Mouse (Mus musculus) hindbrain, embryonic 14.5 days (tissue): ENCODE results near the gene Gcnt1. TPM values are rescaled to one million over a fixed set of nuclear protein-coding genes. Genes with fewer than 3 reads are reported as not detected.

Experiments
- ATAC-seq: fragments of 200-750 bp; cut with Nextera tagmentation; 2 replicates; pipeline ENCODE4 v1.8.0; 2017; ENCODE audit warnings: moderate number of reproducible peaks, mild to moderate bottlenecking, moderate TSS enrichment, moderate library complexity; ENCODE audit not compliant: low FRiP score
- DNase-seq: peaks from one replicate; pipeline ENCODE4 v3.0.0-alpha.2; 2015; ENCODE audit warnings: low spot score
- H3K27ac ChIP-seq: fragments of 300-500 bp; sonication (generic); 2 replicates; pipeline ENCODE4 v1.5.1; 2014; ENCODE audit warnings: mild to moderate bottlenecking, moderate library complexity
- H3K27me3 ChIP-seq: fragments of 300-500 bp; sonication (generic); 2 replicates; pipeline ENCODE4 v1.6.1; 2014; ENCODE audit warnings: mild to moderate bottlenecking, low read length, mixed read lengths; ENCODE audit not compliant: control insufficient read depth, insufficient read depth
- H3K36me3 ChIP-seq: fragments of 300-500 bp; sonication (generic); replicated peaks from 2 replicates; pipeline ENCODE4 v1.6.1; 2014; ENCODE audit not compliant: control insufficient read depth, insufficient read depth
- H3K4me1 ChIP-seq: fragments of 300-500 bp; sonication (generic); replicated peaks from 2 replicates; pipeline ENCODE4 v1.6.1; 2014; ENCODE audit warnings: antibody characterized with exemption, low read length, mixed read lengths; ENCODE audit not compliant: control insufficient read depth, insufficient read depth
- H3K4me2 ChIP-seq: fragments of 300-500 bp; sonication (generic); replicated peaks from 2 replicates; pipeline ENCODE4 v1.6.1; 2014; ENCODE audit warnings: mild to moderate bottlenecking, moderate library complexity
- H3K4me3 ChIP-seq: fragments of 300-500 bp; sonication (generic); replicated peaks from 2 replicates; pipeline ENCODE4 v1.5.1; 2014; ENCODE audit warnings: mild to moderate bottlenecking, low read length
- H3K9ac ChIP-seq: fragments of 300-500 bp; sonication (generic); 2 replicates; pipeline ENCODE4 v1.6.1; 2014
- H3K9me3 ChIP-seq: fragments of 300-500 bp; sonication (generic); 2 replicates; pipeline ENCODE4 v1.6.1; 2016; ENCODE audit warnings: low read length; ENCODE audit not compliant: control insufficient read depth
- WGBS: fragments of 180-500 bp; shearing (Covaris S2); extraction: QIAGEN DNeasy Blood & Tissue Kit; methylation state at CpG from one replicate; pipeline ENCODE4 v1.1.7; 2014; 5-methylcytosine and 5-hydroxymethylcytosine counted together
- polyA plus RNA-seq: library from polyadenylated mRNA; unstranded; fragments of >200 nt; fragmentation: Nextera tagmentation; extraction: Ambion mirVana; gene quantifications from 2 replicates; pipeline ENCODE4 v1.2.1, GENCODE M21; 2014

Gcnt1 gene
- polyA plus RNA-seq, 1 experiment from 2014 or later: 0.83 TPM

DNA sequence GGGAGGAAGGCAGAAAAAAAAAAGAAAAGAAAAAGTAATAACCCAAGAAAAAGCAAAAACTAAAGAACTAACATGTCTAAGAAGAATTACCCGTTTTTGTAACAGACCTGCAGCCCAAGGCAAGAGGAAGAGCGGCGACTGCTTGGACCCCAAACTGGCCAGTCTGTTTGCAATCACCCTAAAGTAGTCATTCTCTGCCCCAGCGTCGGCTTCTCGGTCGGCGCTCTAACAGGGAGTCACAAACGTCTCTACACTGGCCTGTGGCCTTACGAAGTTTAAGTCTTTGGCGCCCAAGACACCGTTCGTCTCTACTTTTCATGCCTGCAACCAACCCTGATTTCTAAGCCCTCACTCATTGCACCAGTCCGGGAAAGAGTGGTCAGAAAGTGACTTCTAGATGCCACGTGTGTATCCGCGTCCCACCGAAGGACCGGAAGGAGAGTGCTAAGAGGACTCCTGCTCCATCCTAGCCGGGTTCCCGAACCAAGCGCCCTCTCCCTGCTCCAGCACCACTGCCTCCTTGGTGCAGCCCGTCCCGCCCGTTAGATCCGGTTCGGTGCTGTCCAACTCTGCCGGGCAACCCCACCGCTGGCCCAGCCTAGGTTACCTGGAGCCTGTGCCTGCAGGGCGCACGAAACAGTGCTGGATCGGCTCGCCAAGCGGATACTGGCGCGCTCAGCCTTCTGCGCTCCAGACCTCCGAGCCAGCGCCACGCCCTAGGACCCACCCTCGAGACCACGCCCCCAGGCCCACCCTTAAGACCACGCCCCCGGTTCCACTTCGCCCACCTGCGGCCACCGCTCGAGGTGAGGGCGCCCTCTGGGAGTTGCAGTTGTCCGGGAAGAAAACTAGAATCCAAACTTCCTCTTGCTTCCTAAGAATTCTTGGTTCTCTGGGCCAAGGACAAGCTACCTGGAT lies 16.4 kb downstream of the Gcnt1 start:
- Histone ChIP-seq H3K27ac (no peak overlapping the region), H3K27me3 (peaks cover 37% of the 10 kb centered on the region), H3K4me2 (peak overlapping the region; percentile 70), H3K9me3 (no peaks in the 10 kb centered on the region), H3K4me1 (no peaks in the 10 kb centered on the region), H3K4me3 (peak overlapping the region; percentile 31), H3K36me3 (no peaks in the 10 kb centered on the region), H3K9ac (no peak overlapping the region)
- ATAC-seq: peak; percentile 46
- WGBS: 1% methylated on average over 50 of the region's 50 CpGs
- no peak for DNase-seq

DNA sequence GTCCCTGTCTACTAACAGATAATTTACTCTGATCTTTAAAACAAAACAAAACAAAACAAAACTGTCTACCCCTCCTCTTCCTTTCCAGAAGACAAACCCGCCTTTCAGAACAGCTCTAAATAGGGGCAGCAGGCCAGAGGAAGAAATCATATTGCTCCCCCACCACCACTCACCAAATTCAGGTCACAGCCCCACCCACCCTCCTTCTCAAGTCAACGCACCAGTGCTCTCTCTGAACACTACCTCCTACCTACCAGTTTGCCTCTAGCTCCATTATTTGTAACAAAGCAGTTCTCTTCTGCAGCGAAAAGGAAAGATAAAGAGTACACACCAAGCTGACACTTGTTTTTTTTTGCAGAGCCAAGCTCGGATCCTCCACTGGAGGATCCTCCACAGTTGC lies 17.3 kb downstream of the Gcnt1 start:
- no peak overlapping the region for H3K27ac ChIP-seq
- H3K9me3 ChIP-seq: no peaks in the 10 kb centered on the region
- H3K27me3 ChIP-seq: peaks cover 37% of the 10 kb centered on the region
- H3K4me2 ChIP-seq: peak overlapping the region; percentile 70; the same call in 1 of the 2 replicates
- no peak overlapping the region for H3K9ac ChIP-seq
- no peak for DNase-seq
- no peaks in the 10 kb centered on the region for H3K36me3 ChIP-seq
- no peak for ATAC-seq
- no peaks in the 10 kb centered on the region for H3K4me1 ChIP-seq
- no peak overlapping the region for H3K4me3 ChIP-seq
- 27% methylated on average over 4 of the region's 4 CpGs for WGBS

DNA sequence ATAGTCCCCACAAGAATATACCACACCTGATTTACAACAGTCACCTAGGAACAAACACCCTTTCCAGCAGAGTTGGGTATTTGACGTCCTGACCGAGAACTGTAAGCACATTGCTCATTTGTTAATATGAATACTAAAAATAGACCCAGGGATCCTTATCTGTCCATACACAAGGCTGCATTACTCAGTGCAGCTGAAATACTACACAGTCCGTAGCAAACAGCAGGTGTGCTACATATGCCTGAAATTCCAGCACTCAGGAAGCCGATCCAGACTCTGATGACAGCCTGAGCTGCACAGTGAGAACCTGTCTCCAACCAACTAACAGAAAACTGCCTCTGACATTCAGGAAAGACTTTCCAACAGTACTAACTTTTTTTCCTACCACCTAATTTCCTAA lies 17.8 kb downstream of the Gcnt1 start:
- Histone ChIP-seq H3K4me2 (no peak overlapping the region), H3K27ac (no peak overlapping the region), H3K36me3 (no peaks in the 10 kb centered on the region), H3K9me3 (no peaks in the 10 kb centered on the region), H3K27me3 (peaks cover 37% of the 10 kb centered on the region), H3K9ac (no peak overlapping the region), H3K4me1 (no peaks in the 10 kb centered on the region), H3K4me3 (no peak overlapping the region)
- ATAC-seq: no peak
- 73% methylated on average over 4 of the region's 4 CpGs for WGBS
- no peak for DNase-seq

DNA sequence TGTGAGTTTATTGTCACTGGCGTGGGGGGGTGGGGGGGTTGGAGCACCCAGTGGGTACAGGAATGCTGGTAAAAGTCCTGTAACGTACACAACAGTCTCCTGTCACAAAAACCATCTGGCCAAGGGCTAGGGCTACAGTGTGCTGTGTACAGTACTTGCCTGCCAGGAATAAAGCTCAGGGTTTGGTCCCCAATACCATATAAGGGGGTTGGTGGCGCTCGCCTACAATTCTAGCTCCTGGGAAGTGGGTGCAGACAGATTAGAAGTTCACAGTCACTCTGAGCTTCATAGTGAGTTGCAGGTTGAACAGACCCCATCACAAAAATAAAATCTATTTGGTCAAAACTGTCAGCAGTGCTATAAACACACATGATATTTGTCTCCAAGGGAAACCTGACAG lies 18.3 kb downstream of the Gcnt1 start:
- DNase-seq (no peak), ATAC-seq (no peak)
- H3K9me3 ChIP-seq: no peaks in the 10 kb centered on the region
- H3K4me1 ChIP-seq: no peaks in the 10 kb centered on the region
- H3K9ac ChIP-seq: no peak overlapping the region
- 82% methylated on average over 4 of the region's 4 CpGs for WGBS
- H3K4me2 ChIP-seq: no peak overlapping the region
- H3K27ac ChIP-seq: no peak overlapping the region
- no peak overlapping the region for H3K4me3 ChIP-seq
- no peaks in the 10 kb centered on the region for H3K36me3 ChIP-seq
- H3K27me3 ChIP-seq: peaks cover 37% of the 10 kb centered on the region

DNA sequence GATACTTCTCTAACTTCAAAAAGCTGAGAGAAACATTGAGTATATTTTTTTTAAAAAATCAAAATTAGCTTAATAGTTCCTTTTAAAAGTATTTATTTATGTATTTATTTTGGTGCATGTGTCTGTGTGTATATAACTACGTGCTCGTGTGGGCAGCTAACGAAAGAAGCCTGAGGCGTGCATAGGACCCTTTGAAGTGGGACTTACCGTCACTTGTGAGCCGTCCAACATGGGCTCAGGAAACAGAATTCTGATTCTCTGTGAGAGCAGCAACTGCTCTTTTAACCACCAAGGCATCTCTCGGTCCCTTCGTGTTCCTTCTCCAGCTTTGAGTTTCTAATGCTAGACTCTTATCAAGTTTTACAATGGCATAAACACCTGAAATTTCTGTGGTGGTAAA lies 18.9 kb downstream of the Gcnt1 start:
- H3K9me3 ChIP-seq: no peaks in the 10 kb centered on the region
- no peak overlapping the region for H3K4me2 ChIP-seq
- no peak overlapping the region for H3K9ac ChIP-seq
- 82% methylated on average over 8 of the region's 8 CpGs for WGBS
- H3K36me3 ChIP-seq: no peaks in the 10 kb centered on the region
- no peaks in the 10 kb centered on the region for H3K4me1 ChIP-seq
- ATAC-seq (no peak), DNase-seq (no peak)
- peaks cover 37% of the 10 kb centered on the region for H3K27me3 ChIP-seq
- no peak overlapping the region for H3K27ac ChIP-seq
- H3K4me3 ChIP-seq: no peak overlapping the region

DNA sequence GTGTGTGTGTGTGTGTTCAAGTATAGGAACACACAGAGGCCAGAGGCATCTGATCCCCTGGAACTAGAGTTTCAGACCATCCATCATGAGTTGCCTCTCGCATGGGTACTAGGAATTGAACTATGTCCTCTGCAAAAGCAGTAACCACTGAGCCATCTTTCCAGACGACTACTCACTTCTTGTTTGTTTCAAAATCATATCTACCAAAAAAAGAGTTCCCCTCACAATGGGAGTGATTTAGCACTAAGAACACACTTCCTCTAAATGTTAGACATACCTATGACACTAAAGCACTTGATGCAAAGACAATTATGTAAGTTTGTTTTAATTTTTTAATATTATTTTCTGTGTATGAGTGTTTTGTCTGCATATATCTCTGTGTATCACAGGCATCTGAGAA lies 24.8 kb downstream of the Gcnt1 start:
- no peaks in the 10 kb centered on the region for H3K36me3 ChIP-seq
- WGBS: 90% methylated on average over 2 of the region's 2 CpGs
- H3K9me3 ChIP-seq: no peaks in the 10 kb centered on the region
- ATAC-seq (no peak), DNase-seq (no peak)
- no peak overlapping the region for H3K4me2 ChIP-seq
- H3K4me3 ChIP-seq: no peak overlapping the region
- H3K4me1 ChIP-seq: no peaks in the 10 kb centered on the region
- no peak overlapping the region for H3K27ac ChIP-seq
- no peak overlapping the region for H3K9ac ChIP-seq
- H3K27me3 ChIP-seq: no peaks in the 10 kb centered on the region

DNA sequence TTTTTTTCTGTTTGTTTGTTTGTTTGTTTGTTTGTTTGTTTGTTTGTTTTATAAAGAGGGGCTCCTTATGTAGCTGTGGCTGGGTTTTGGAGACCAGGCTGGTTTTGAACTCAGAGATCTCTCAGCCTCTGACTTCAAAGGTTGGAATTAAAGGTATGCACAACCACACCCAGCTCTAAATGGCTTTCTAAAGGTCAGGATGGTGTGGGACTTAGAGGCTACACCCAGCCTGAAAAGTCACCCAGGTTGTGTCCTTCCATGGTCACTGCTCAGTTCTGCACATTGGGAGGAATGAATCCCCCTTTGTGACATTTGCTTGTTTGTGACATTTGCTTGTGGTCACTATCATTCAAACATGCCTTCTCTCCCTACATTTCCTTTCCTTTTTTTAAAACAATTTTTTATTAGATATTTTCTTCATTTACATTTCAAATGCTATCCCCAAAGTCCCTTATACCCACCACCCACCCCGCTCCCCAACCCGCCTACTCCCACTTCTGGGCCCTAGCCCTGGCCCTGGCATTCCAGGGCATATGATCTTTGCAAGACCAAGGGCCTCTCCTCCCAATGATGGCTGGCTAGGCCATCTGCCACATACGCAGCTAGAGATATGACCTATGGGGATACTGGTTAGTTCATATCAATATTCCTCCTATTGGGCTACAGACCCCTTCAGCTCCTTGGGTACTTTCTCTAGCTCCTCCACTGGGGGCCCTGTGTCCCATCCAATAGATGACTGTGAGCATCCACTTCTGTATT lies 25.7 kb downstream of the Gcnt1 start:
- H3K9ac ChIP-seq: no peak overlapping the region
- WGBS: 95% methylated on average over 3 of the region's 3 CpGs

DNA sequence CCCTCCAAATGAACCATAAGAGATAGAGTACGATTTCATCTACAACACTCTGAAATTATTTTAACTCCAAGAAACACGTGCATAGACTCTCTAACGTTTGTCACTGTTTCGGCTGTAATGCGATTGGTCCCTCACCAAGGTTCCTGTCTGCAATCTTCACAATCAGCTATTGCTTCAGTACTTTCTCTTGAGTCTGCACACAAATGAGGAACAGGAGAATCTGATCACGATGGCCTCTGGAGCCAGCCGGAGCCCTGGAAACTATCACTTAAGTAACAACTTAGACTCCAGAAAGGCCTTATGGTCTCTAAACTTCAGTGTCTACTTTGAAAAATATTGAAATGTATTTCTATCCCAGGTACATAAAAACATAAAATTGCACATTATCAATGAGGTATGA lies 27.8 kb downstream of the Gcnt1 start:
- H3K4me1 ChIP-seq: no peaks in the 10 kb centered on the region
- DNase-seq: no peak
- H3K4me3 ChIP-seq: no peak overlapping the region
- no peaks in the 10 kb centered on the region for H3K27me3 ChIP-seq
- no peak overlapping the region for H3K4me2 ChIP-seq
- H3K27ac ChIP-seq: no peak overlapping the region
- 93% methylated on average over 7 of the region's 7 CpGs for WGBS
- no peaks in the 10 kb centered on the region for H3K36me3 ChIP-seq
- no peaks in the 10 kb centered on the region for H3K9me3 ChIP-seq
- no peak for ATAC-seq
- H3K9ac ChIP-seq: no peak overlapping the region

More for the DNA sequence above, 25.7 kb downstream of the Gcnt1 start:
- H3K4me1 ChIP-seq: no peaks in the 10 kb centered on the region
- DNase-seq (no peak), ATAC-seq (no peak)
- no peaks in the 10 kb centered on the region for H3K27me3 ChIP-seq
- no peak overlapping the region for H3K4me2 ChIP-seq
- no peak overlapping the region for H3K27ac ChIP-seq
- H3K36me3 ChIP-seq: no peaks in the 10 kb centered on the region
- no peaks in the 10 kb centered on the region for H3K9me3 ChIP-seq
- no peak overlapping the region for H3K4me3 ChIP-seq

DNA sequence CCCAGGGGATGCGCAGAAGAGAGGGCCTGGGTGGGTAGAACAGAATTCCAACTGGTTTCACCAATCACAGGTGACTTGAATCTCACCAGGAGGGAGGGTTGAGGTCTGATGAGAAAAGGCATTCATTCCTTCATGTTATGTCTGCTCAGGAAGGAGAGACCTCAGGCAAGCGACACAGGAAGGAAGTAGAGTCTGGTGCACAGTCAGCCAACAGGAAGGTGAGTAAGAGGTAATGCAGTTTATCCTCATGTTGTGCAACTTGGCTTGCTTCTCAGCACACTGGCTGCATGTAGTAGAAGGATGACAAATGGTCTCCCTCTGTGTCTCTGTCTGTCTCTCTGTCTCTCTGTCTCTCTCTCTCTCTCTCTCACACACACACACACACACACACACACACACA lies 33.1 kb downstream of the Gcnt1 start:
- Histone ChIP-seq H3K4me3 (no peak overlapping the region), H3K4me2 (no peak overlapping the region), H3K27ac (no peak overlapping the region), H3K27me3 (no peaks in the 10 kb centered on the region), H3K9ac (no peak overlapping the region), H3K9me3 (no peaks in the 10 kb centered on the region), H3K4me1 (peaks cover 10% of the 10 kb centered on the region), H3K36me3 (no peaks in the 10 kb centered on the region)
- ATAC-seq: no peak
- 88% methylated on average over 2 of the region's 2 CpGs for WGBS
- DNase-seq: no peak
